Mouse (Mus musculus): Measurements from ENCODE around the gene Clmn. TPM values are rescaled to one million over a fixed set of nuclear protein-coding genes. Genes with fewer than 3 reads are reported as not detected.

The Clmn gene
- total and polyA plus RNA-seq, 2 experiments from 2014 or later = 2.2 to 2.4 TPM

- ATAC-seq (ENCODE audit: low FRiP score) (no peak), DNase-seq (ENCODE audit: low spot score) (no peak)
- 0 out of 2 replicates have a peak, but pooled peaks cover 6% of the 10 kb centered on the region for H3K4me1 ChIP-seq (ENCODE audit: insufficient read depth, low read length)
- H3K9ac ChIP-seq (replicated peaks; ENCODE audit: low read length, poor library complexity, severe bottlenecking) = no peak overlapping the region
- WGBS = 94% methylated on average over 2 of the region's 2 CpGs
- H3K4me3 ChIP-seq (ENCODE audit: low read depth, low read length) = no peak overlapping the region
- H3K27me3 ChIP-seq (ENCODE audit: insufficient read depth, low read length) = no peaks in the 10 kb centered on the region
- no peaks in the 10 kb centered on the region for H3K36me3 ChIP-seq (ENCODE audit: insufficient read depth, low read length)
- H3K4me2 ChIP-seq (ENCODE audit: low read depth, low read length, poor library complexity, severe bottlenecking) = no peak overlapping the region
- no peak overlapping the region for H3K27ac ChIP-seq (ENCODE audit: low read depth, low read length)
- H3K9me3 ChIP-seq (ENCODE audit: low read length) = no peaks in the 10 kb centered on the region
- no peak for TF ChIP-seq CTCF (IDR thresholded peaks at IDR 0.05)
Observed at GRCm38 (mm10) chr12:104854826-104855225, 10.1 kb downstream of the Clmn start.

GRCm38 (mm10) chr12:104853374-104853773 is 11.5 kb downstream of the Clmn start:
- Histone ChIP-seq H3K9ac (replicated peaks; ENCODE audit: low read length, poor library complexity, severe bottlenecking) (no peak overlapping the region), H3K9me3 (ENCODE audit: low read length) (no peaks in the 10 kb centered on the region), H3K4me1 (ENCODE audit: insufficient read depth, low read length) (no peaks in the 10 kb centered on the region), H3K4me2 (ENCODE audit: low read depth, low read length, poor library complexity, severe bottlenecking) (no peak overlapping the region), H3K27ac (ENCODE audit: low read depth, low read length) (no peak overlapping the region), H3K36me3 (ENCODE audit: insufficient read depth, low read length) (no peaks in the 10 kb centered on the region), H3K27me3 (ENCODE audit: insufficient read depth, low read length) (no peaks in the 10 kb centered on the region), H3K4me3 (ENCODE audit: low read depth, low read length) (no peak overlapping the region)
- WGBS = 91% methylated on average over 7 of the region's 7 CpGs
- no peak for TF ChIP-seq CTCF (IDR thresholded peaks at IDR 0.05)
- no peak for DNase-seq (ENCODE audit: low spot score)
- no peak for ATAC-seq (ENCODE audit: low FRiP score)

GRCm38 (mm10) chr12:104851711-104852508 is 13.0 kb downstream of the Clmn start:
- Histone ChIP-seq H3K27me3 (ENCODE audit: insufficient read depth, low read length) (no peaks in the 10 kb centered on the region), H3K9ac (replicated peaks; ENCODE audit: low read length, poor library complexity, severe bottlenecking) (no peak overlapping the region), H3K4me1 (ENCODE audit: insufficient read depth, low read length) (no peaks in the 10 kb centered on the region), H3K36me3 (ENCODE audit: insufficient read depth, low read length) (no peaks in the 10 kb centered on the region), H3K9me3 (ENCODE audit: low read length) (no peaks in the 10 kb centered on the region), H3K4me3 (ENCODE audit: low read depth, low read length) (no peak overlapping the region), H3K4me2 (ENCODE audit: low read depth, low read length, poor library complexity, severe bottlenecking) (no peak overlapping the region), H3K27ac (ENCODE audit: low read depth, low read length) (no peak overlapping the region)
- no peak for TF ChIP-seq CTCF (IDR thresholded peaks at IDR 0.05)
- DNase-seq (ENCODE audit: low spot score) (peak; percentile 72), ATAC-seq (ENCODE audit: low FRiP score) (peak; percentile 57; the same call in 1 of the 2 replicates)
- 31% methylated on average over 16 of the region's 16 CpGs for WGBS

- H3K27ac ChIP-seq (ENCODE audit: low read depth, low read length) = no peak overlapping the region
- H3K4me1 ChIP-seq (ENCODE audit: insufficient read depth, low read length) = no peaks in the 10 kb centered on the region
- H3K36me3 ChIP-seq (ENCODE audit: insufficient read depth, low read length) = no peaks in the 10 kb centered on the region
- DNase-seq (ENCODE audit: low spot score) (no peak), ATAC-seq (ENCODE audit: low FRiP score) (no peak)
- H3K4me3 ChIP-seq (ENCODE audit: low read depth, low read length) = no peak overlapping the region
- no peaks in the 10 kb centered on the region for H3K27me3 ChIP-seq (ENCODE audit: insufficient read depth, low read length)
- WGBS = 89% methylated on average over 7 of the region's 7 CpGs
- H3K4me2 ChIP-seq (ENCODE audit: low read depth, low read length, poor library complexity, severe bottlenecking) = no peak overlapping the region
- TF ChIP-seq CTCF (IDR thresholded peaks at IDR 0.05) = no peak
- no peak overlapping the region for H3K9ac ChIP-seq (replicated peaks; ENCODE audit: low read length, poor library complexity, severe bottlenecking)
- H3K9me3 ChIP-seq (ENCODE audit: low read length) = no peaks in the 10 kb centered on the region
Observed at GRCm38 (mm10) chr12:104850119-104850518, 14.8 kb downstream of the Clmn start.

GRCm38 (mm10) chr12:104848667-104849066 is 16.2 kb downstream of the Clmn start:
- 92% methylated on average over 9 of the region's 9 CpGs for WGBS
- no peak overlapping the region for H3K9ac ChIP-seq (replicated peaks; ENCODE audit: low read length, poor library complexity, severe bottlenecking)

GRCm38 (mm10) chr12:104847227-104847626 is 17.6 kb downstream of the Clmn start:
- WGBS = 93% methylated on average over 4 of the region's 4 CpGs
- H3K4me3 ChIP-seq (ENCODE audit: low read depth, low read length) = no peak overlapping the region

More at GRCm38 (mm10) chr12:104848667-104849066, 16.2 kb downstream of the Clmn start:
- Histone ChIP-seq H3K36me3 (ENCODE audit: insufficient read depth, low read length) (no peaks in the 10 kb centered on the region), H3K4me3 (ENCODE audit: low read depth, low read length) (no peak overlapping the region), H3K4me1 (ENCODE audit: insufficient read depth, low read length) (no peaks in the 10 kb centered on the region), H3K4me2 (ENCODE audit: low read depth, low read length, poor library complexity, severe bottlenecking) (no peak overlapping the region), H3K9me3 (ENCODE audit: low read length) (no peaks in the 10 kb centered on the region), H3K27me3 (ENCODE audit: insufficient read depth, low read length) (no peaks in the 10 kb centered on the region), H3K27ac (ENCODE audit: low read depth, low read length) (no peak overlapping the region)
- TF ChIP-seq CTCF (IDR thresholded peaks at IDR 0.05) = no peak
- no peak for ATAC-seq (ENCODE audit: low FRiP score)
- DNase-seq (ENCODE audit: low spot score) = no peak

More at GRCm38 (mm10) chr12:104847227-104847626, 17.6 kb downstream of the Clmn start:
- Histone ChIP-seq H3K9me3 (ENCODE audit: low read length) (no peaks in the 10 kb centered on the region), H3K4me2 (ENCODE audit: low read depth, low read length, poor library complexity, severe bottlenecking) (no peak overlapping the region), H3K36me3 (ENCODE audit: insufficient read depth, low read length) (no peaks in the 10 kb centered on the region), H3K27me3 (ENCODE audit: insufficient read depth, low read length) (no peaks in the 10 kb centered on the region), H3K27ac (ENCODE audit: low read depth, low read length) (no peak overlapping the region), H3K9ac (replicated peaks; ENCODE audit: low read length, poor library complexity, severe bottlenecking) (no peak overlapping the region), H3K4me1 (ENCODE audit: insufficient read depth, low read length) (no peaks in the 10 kb centered on the region)
- TF ChIP-seq CTCF (IDR thresholded peaks at IDR 0.05) = no peak
- no peak for DNase-seq (ENCODE audit: low spot score)
- ATAC-seq (ENCODE audit: low FRiP score) = no peak
